Mouse (Mus musculus): ENCODE results near the gene Ptcd2.

The Ptcd2 gene

GRCm38 (mm10) chr13:99344599-99345575 lies at the start of gene Ptcd2, which contains the start of gene Mrps27:
Gene Ptcd2, minus strand, starts transcription at chr13:99344705.
Gene Mrps27, plus strand, starts transcription at chr13:99344786.
- peak; percentile 47 for DNase-seq (ENCODE audit: extremely low read depth, low read depth, low spot score)

- no peak for DNase-seq (ENCODE audit: extremely low read depth, low read depth, low spot score)
These were observed 48.6 kb upstream of the Ptcd2 start for GRCm38 (mm10) chr13:99393128-99393527.

- no peak for DNase-seq (ENCODE audit: extremely low read depth, low read depth, low spot score)
These were observed 46.9 kb upstream of the Ptcd2 start for GRCm38 (mm10) chr13:99391417-99391816.

GRCm38 (mm10) chr13:99387901-99388811 lies 43.7 kb upstream of the Ptcd2 start:
- no peak for DNase-seq (ENCODE audit: extremely low read depth, low read depth, low spot score)

- no peak for DNase-seq (ENCODE audit: extremely low read depth, low read depth, low spot score)
These were observed 41.8 kb upstream of the Ptcd2 start for GRCm38 (mm10) chr13:99386341-99386740.

- DNase-seq (ENCODE audit: extremely low read depth, low read depth, low spot score): no peak
These were observed 41.4 kb upstream of the Ptcd2 start for GRCm38 (mm10) chr13:99385911-99386310.

GRCm38 (mm10) chr13:99384555-99385203 lies 40.2 kb upstream of the Ptcd2 start:
- no peak for DNase-seq (ENCODE audit: extremely low read depth, low read depth, low spot score)

GRCm38 (mm10) chr13:99382373-99382772 lies 37.9 kb upstream of the Ptcd2 start:
- DNase-seq (ENCODE audit: extremely low read depth, low read depth, low spot score): no peak

- DNase-seq (ENCODE audit: extremely low read depth, low read depth, low spot score): no peak
These were observed 33.7 kb upstream of the Ptcd2 start for GRCm38 (mm10) chr13:99378223-99378622.

- no peak for DNase-seq (ENCODE audit: extremely low read depth, low read depth, low spot score)
These were observed 32.5 kb upstream of the Ptcd2 start for GRCm38 (mm10) chr13:99377055-99377454.

- DNase-seq (ENCODE audit: extremely low read depth, low read depth, low spot score): no peak
These were observed 31.0 kb upstream of the Ptcd2 start for GRCm38 (mm10) chr13:99375550-99375949.

GRCm38 (mm10) chr13:99374191-99374590 lies 29.7 kb upstream of the Ptcd2 start:
- no peak for DNase-seq (ENCODE audit: extremely low read depth, low read depth, low spot score)

- DNase-seq (ENCODE audit: extremely low read depth, low read depth, low spot score): no peak
These were observed 29.2 kb upstream of the Ptcd2 start for GRCm38 (mm10) chr13:99373684-99374083.

GRCm38 (mm10) chr13:99371285-99371684 lies 26.8 kb upstream of the Ptcd2 start:
- no peak for DNase-seq (ENCODE audit: extremely low read depth, low read depth, low spot score)

GRCm38 (mm10) chr13:99369103-99369502 lies 24.6 kb upstream of the Ptcd2 start:
- no peak for DNase-seq (ENCODE audit: extremely low read depth, low read depth, low spot score)

GRCm38 (mm10) chr13:99367554-99368174 lies 23.2 kb upstream of the Ptcd2 start:
- DNase-seq (ENCODE audit: extremely low read depth, low read depth, low spot score): no peak

GRCm38 (mm10) chr13:99366422-99367175 lies 22.1 kb upstream of the Ptcd2 start:
- no peak for DNase-seq (ENCODE audit: extremely low read depth, low read depth, low spot score)

- DNase-seq (ENCODE audit: extremely low read depth, low read depth, low spot score): no peak
These were observed 19.4 kb upstream of the Ptcd2 start for GRCm38 (mm10) chr13:99363866-99364265.

- no peak for DNase-seq (ENCODE audit: extremely low read depth, low read depth, low spot score)
These were observed 14.4 kb upstream of the Ptcd2 start for GRCm38 (mm10) chr13:99358921-99359320.

Measured in fat pad, adult 2 months (tissue).